Mouse (Mus musculus) midbrain, embryonic 11.5 days (tissue): ENCODE data around the gene Plxnb1. TPM values are rescaled to one million over a fixed set of nuclear protein-coding genes. Genes with fewer than 3 reads are reported as not detected.
A peak's percentile ranks its signal among the peaks of the same experiment; 100 is the strongest.
"Not testable (repeated sequence)": the region's sequence is repeated elsewhere in the genome, so short reads cannot be mapped to it uniquely, and the experiment has no call there.

ENCODE experiments used
- ATAC-seq: fragments of 200-750 bp; cut with Nextera tagmentation; 2 replicates; pipeline ENCODE4 v1.8.0; 2017; ENCODE audit warnings: moderate TSS enrichment, moderate library complexity; ENCODE audit not compliant: low FRiP score
- DNase-seq: peaks from one replicate; pipeline ENCODE4 v3.0.0; 2015; ENCODE audit warnings: low spot score; ENCODE audit errors: missing footprints
- H3K27ac ChIP-seq: fragments of 300-500 bp; sonication (generic); 2 replicates; pipeline ENCODE4 v1.5.1; 2014; ENCODE audit warnings: low read depth, low read length
- H3K27me3 ChIP-seq: fragments of 300-500 bp; sonication (generic); 2 replicates; pipeline ENCODE4 v1.6.1; 2014; ENCODE audit warnings: mild to moderate bottlenecking, low read length, moderate library complexity, mixed read lengths; ENCODE audit not compliant: control insufficient read depth, insufficient read depth
- H3K36me3 ChIP-seq: fragments of 300-500 bp; sonication (generic); 2 replicates; pipeline ENCODE4 v1.6.1; 2014; ENCODE audit warnings: mild to moderate bottlenecking, low read length, moderate library complexity, mixed read lengths; ENCODE audit not compliant: control insufficient read depth, insufficient read depth
- H3K4me1 ChIP-seq: fragments of 300-500 bp; sonication (generic); 2 replicates; pipeline ENCODE4 v1.6.1; 2014; ENCODE audit warnings: low read length; ENCODE audit not compliant: control insufficient read depth, insufficient read depth
- H3K4me2 ChIP-seq: fragments of 300-500 bp; sonication (generic); 2 replicates; pipeline ENCODE4 v1.6.1; 2014; ENCODE audit warnings: mild to moderate bottlenecking, moderate library complexity
- H3K4me3 ChIP-seq: fragments of 300-500 bp; sonication (generic); 2 replicates; pipeline ENCODE4 v1.5.1; 2014; ENCODE audit warnings: low read depth, low read length
- H3K9ac ChIP-seq: fragments of 300-500 bp; sonication (generic); 2 replicates; pipeline ENCODE4 v1.6.1; 2014; ENCODE audit warnings: low read length
- H3K9me3 ChIP-seq: fragments of 300-500 bp; sonication (generic); 2 replicates; pipeline ENCODE4 v1.6.1; 2016; ENCODE audit warnings: low read length; ENCODE audit not compliant: control insufficient read depth
- whole genome bisulfite sequencing: fragments of 180-500 bp; shearing (Covaris S2); extraction: QIAGEN DNeasy Blood & Tissue Kit; methylation state at CpG from one replicate; pipeline ENCODE4 v1.1.7; 2014; 5-methylcytosine and 5-hydroxymethylcytosine counted together
- polyA plus RNA-seq: library from polyadenylated mRNA; unstranded; fragments of >200 nt; fragmentation: Nextera tagmentation; extraction: Ambion mirVana; gene quantifications from 2 replicates; pipeline ENCODE4 v1.2.1, GENCODE M21; 2014

Gene Plxnb1
- polyA plus RNA-seq, 1 experiment from 2014 or later, result 17.7 TPM

DNA sequence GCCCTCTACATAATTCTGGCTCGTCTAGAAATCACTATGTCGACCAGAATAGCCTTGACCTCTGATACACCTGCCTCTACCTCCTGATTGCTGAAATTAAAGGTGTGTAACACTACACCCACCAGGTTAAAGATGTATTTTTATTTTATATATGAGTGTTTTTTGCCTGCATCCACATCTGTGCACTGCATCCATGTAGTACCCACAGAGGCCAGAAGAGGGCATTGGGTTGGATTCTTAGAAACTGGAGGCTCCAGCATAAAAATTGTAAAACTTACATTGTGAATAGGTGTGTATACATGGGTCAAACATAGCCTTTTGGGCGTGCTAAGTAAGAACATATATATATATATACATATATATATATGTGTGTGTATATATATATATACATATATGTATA is 33.0 kb downstream of the Plxnb1 start:
- DNase-seq (peak; percentile 76), ATAC-seq (no peak)
- Histone ChIP-seq H3K27me3 (no peaks in the 10 kb centered on the region), H3K27ac (no peak overlapping the region), H3K4me2 (no peak overlapping the region), H3K36me3 (no peaks in the 10 kb centered on the region), H3K9ac (no peak overlapping the region), H3K4me1 (no peaks in the 10 kb centered on the region), H3K9me3 (no peaks in the 10 kb centered on the region), H3K4me3 (no peak overlapping the region)
- 57% methylated on average over 3 of the region's 3 CpGs for WGBS

DNA sequence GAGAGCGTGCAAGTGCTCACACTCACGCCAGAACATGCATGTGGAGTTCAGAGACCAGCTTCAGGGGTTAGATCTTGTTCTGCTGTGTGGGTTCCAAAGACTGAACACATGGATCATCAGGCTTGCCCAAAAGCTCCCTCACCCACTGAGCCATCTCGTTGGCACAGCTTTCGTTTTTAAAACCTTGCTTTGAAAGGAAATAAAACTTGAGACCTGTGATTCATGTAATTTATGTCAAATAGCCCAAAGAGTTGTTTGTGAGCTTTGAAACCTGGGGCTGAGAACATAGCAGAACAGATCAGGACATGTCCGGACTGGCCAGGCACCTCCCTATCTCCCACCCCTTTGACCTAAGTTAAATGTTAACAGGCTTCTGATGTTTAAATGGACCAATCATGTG is 34.9 kb downstream of the Plxnb1 start:
- Histone ChIP-seq H3K9me3 (no peaks in the 10 kb centered on the region), H3K27ac (no peak overlapping the region), H3K4me1 (no peaks in the 10 kb centered on the region), H3K27me3 (no peaks in the 10 kb centered on the region), H3K9ac (no peak overlapping the region), H3K4me3 (no peak overlapping the region), H3K36me3 (no peaks in the 10 kb centered on the region), H3K4me2 (no peak overlapping the region)
- WGBS, result 91% methylated on average over 5 of the region's 5 CpGs
- ATAC-seq (no peak), DNase-seq (peak; percentile 69)

DNA sequence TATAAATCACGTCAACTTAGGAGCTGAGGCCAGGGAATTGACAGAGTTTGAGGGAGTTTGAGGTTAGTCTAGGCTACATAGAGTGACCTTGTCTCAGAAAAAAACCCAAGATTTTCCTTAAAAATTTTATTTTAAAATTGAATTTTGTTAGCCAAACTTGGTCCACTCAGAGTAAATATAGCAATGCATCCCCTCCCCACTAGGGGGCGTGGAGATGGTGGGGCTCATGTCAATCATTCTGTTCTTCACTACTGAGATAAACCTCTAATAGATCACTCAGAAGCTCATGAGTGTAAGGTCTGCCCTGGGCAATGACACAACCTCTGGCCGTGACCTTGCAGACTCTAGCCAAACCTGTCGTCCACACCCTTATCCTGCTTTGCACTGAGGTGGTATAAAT is 45.2 kb downstream of the Plxnb1 start:
- not testable (repeated sequence) for H3K4me2 ChIP-seq, H3K9me3 ChIP-seq, H3K27me3 ChIP-seq, H3K4me3 ChIP-seq, DNase-seq, H3K9ac ChIP-seq, ATAC-seq, H3K36me3 ChIP-seq, H3K4me1 ChIP-seq, H3K27ac ChIP-seq
- 69% methylated on average over 4 of the region's 4 CpGs for WGBS

DNA sequence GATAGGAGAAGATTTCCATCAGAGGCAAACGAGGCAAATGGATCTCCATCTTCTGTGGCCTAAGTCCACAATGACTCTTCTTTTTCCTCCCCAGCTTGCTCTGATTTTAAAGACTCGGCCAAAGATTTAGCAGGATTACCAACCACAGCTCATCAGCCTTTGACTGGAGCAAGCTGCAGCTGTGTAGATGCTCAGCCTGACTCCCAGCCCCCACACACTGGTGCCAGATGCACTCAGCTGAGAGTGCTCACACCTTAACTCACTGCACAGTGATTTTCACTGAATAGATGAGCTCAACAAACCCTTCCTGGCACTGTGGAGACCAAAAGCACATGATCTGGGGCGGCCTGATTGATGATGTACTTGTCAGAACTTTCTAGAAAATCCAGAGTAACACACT is 66.8 kb downstream of the Plxnb1 start, which contains the start of gene Fbxw21:
Fbxw21 (minus strand) TSS at position 101 of the 400 bp plus-strand sequence.
- WGBS, result 65% methylated on average over 3 of the region's 3 CpGs
- Histone ChIP-seq H3K36me3 (no peaks in the 10 kb centered on the region), H3K9me3 (no peaks in the 10 kb centered on the region), H3K9ac (no peak within 1 kb of the TSS), H3K27me3 (no peaks in the 10 kb centered on the region), H3K4me2 (no peak within 1 kb of the TSS), H3K27ac (no peak within 1 kb of the TSS), H3K4me3 (no peak within 1 kb of the TSS), H3K4me1 (no peaks in the 10 kb centered on the region)
- DNase-seq (no peak), ATAC-seq (no peak)

DNA sequence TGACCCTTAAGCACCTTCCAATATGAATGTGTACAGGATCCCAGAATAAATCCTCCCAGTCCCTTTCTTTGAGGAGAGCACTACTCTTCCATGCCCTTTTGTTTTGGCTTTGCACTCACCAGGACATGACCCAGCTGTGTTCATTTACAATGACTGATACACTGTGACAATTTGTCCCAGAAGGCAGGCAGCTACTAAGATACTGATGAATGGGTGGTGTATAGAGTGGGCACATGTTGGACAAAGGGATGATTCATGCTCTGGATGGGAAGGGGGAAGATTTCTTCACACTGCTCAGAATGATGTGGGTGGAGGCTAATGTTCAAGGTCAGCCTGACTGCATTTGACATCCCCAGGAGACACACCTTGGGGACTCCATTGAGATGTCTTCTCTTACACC is 72.1 kb downstream of the Plxnb1 start:
- no peaks in the 10 kb centered on the region for H3K36me3 ChIP-seq
- H3K9ac ChIP-seq, result no peak overlapping the region
- no peaks in the 10 kb centered on the region for H3K27me3 ChIP-seq
- H3K27ac ChIP-seq, result no peak overlapping the region
- DNase-seq, result no peak
- H3K4me1 ChIP-seq, result no peaks in the 10 kb centered on the region
- no peak for ATAC-seq
- H3K9me3 ChIP-seq, result no peaks in the 10 kb centered on the region; the same call in 1 of the 2 replicates
- no peak overlapping the region for H3K4me3 ChIP-seq
- no peak overlapping the region for H3K4me2 ChIP-seq

Other genes starting within 250 kb of the Plxnb1 start
- 7.5 and 8.0 TPM in 2 replicates for gene Slc26a6, start 242.1 kb upstream of the Plxnb1 start, polyA plus RNA-seq
- gene Tmem89, start 180.8 kb upstream of the Plxnb1 start, polyA plus RNA-seq, result not detected in 2 replicates
- 378 and 408 TPM in 2 replicates for gene Uqcrc1, start 158.8 kb upstream of the Plxnb1 start, polyA plus RNA-seq
- 1.1 and 2.2 TPM in 2 replicates for gene Col7a1, start 141.8 kb upstream of the Plxnb1 start, polyA plus RNA-seq
- gene Ucn2, start 109.4 kb upstream of the Plxnb1 start, polyA plus RNA-seq, result 0.15 TPM in 1 of 2 replicates, not detected in the other
- 7.7 and 10.5 TPM in 2 replicates for gene Pfkfb4, start 103.6 kb upstream of the Plxnb1 start, polyA plus RNA-seq
- gene Shisa5, start 56.8 kb upstream of the Plxnb1 start, polyA plus RNA-seq, result 27.1 and 29.9 TPM in 2 replicates
- 7.1 and 7.3 TPM in 2 replicates for gene Trex1, start 35.7 kb upstream of the Plxnb1 start, polyA plus RNA-seq
- gene Atrip, start 21.3 kb upstream of the Plxnb1 start, polyA plus RNA-seq, result 21.7 and 25.0 TPM in 2 replicates
- gene Ccdc51, start 12.9 kb upstream of the Plxnb1 start, polyA plus RNA-seq, result 11.4 and 14.2 TPM in 2 replicates
- 819 and 852 TPM in 2 replicates for gene Tma7, start 12.8 kb upstream of the Plxnb1 start, polyA plus RNA-seq
- gene Fbxw21, start 66.7 kb downstream of the Plxnb1 start, polyA plus RNA-seq, result not detected in 2 replicates
- not detected in 2 replicates for gene Fbxw13, start 100.6 kb downstream of the Plxnb1 start, polyA plus RNA-seq
- not detected in 2 replicates for gene Fbxw20, start 139.4 kb downstream of the Plxnb1 start, polyA plus RNA-seq
- not detected in 2 replicates for gene Fbxw14, start 192.3 kb downstream of the Plxnb1 start, polyA plus RNA-seq
- not detected in 2 replicates for gene Fbxw28, start 244.3 kb downstream of the Plxnb1 start, polyA plus RNA-seq